Mouse (Mus musculus): Measurements from ENCODE around the gene Lbhd1. TPM values are rescaled to one million over a fixed set of nuclear protein-coding genes. Genes with fewer than 3 reads are reported as not detected.
"Not testable (repeated sequence)": the region's sequence is repeated elsewhere in the genome, so short reads cannot be mapped to it uniquely, and the experiment has no call there.

The Lbhd1 gene
- total RNA-seq (2021), result 10 to 100 TPM in 1 of 2 experiments, 1 to 10 TPM in 1; 4.8 to 10.3 TPM
- long read RNA-seq, experiment 1, partial matches to known transcripts, result 0 of 1 reads
- long read RNA-seq, experiment 1, other reads (novel, unspliced or antisense), result 1 of 1 reads
- long read RNA-seq, experiment 2, result 0 reads

GRCm38 (mm10) chr19:8883616-8884015 is at the start of gene Lbhd1, which contains the start of gene Gm49403:
TSS of gene Lbhd1 (plus strand) at chr19:8883732.
TSS of gene Gm49403 (plus strand) at chr19:8883930.
- DNase-seq, result no peak

GRCm38 (mm10) chr19:8836327-8836726 is 47.2 kb upstream of the Lbhd1 start:
- not testable (repeated sequence) for DNase-seq

- DNase-seq, result peak; percentile 76
Observed at GRCm38 (mm10) chr19:8837251-8837791, 46.2 kb upstream of the Lbhd1 start, which contains the start of gene Bscl2. TSS of gene Bscl2 (plus strand) at chr19:8837467.

DNA sequence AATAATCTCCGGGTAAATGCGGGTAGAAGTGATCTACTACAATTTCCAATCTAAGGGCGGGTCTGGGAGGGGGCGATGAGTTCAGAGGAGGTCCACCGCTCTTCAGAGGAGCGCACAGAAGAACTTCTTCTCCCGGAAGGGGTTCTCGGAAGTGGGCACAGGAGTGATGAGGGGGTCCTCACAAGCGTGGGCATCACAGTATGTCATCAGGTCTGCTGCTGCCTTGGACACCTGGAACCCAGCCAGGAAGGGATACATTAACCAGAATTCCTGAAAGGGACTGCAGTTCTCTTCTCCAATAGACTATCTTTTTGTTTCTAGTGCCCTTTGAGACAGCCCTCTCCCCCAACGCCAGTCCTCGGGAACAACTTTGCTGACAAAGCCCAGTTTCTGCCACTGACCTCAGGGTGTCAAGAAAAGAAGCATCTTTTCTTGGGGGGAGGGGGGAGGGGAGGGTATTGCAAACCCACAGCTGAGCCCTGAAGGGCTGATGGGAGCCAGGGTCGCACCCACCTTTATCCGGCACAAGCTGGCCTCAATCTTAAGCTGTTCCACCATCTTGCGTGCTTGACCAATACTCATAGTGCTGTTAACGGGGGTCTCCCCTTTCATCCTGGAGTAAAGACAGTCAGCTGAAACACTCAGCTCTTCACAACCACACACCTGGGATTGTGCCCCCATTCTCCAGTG is 45.3 kb upstream of the Lbhd1 start:
- no peak for DNase-seq

- no peak for DNase-seq
Observed at GRCm38 (mm10) chr19:8839103-8839907, 44.2 kb upstream of the Lbhd1 start, which contains the start of gene Gng3. TSS of gene Gng3 (minus strand) at chr19:8839194.

DNA sequence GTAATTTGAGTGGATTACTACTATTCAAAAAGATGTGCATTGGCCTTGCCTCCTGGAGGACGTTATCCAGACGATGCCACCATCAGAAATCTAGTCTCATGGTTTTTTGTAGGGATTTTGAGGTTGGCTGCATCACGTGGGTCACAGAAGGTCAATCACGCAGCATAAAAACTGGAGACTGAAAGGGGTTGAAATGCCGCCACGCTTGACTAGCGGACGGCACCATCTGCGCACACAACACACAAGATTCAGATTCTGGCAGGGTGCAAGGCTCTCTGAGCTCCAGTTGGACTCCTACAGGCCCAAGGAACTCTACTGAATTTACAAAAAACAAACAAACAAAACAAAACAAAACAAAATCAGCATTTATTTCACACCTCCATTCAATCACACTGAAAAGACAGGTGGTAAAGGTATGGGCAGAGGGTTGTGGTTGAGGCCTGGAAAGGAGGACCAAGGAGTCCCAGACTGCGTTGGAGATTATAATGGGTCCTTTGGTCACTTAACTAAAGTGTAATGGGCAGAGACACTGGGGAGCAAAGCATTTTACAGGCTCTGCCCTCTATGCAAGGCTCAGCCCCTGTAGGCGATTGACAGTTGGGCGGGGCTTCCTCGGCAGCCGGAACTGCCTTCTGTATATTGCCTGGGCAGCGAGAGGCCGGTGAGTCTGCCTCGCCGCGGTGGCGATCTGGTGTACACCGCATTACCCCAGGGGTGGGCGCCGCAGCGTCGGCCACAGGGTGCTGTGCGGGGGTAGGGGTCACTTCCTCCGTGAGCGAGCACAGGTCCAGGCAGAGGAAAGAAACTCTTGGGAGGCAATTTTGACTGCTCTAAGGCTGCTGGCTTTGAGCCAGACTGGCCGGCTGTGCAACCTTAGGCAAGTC is 43.4 kb upstream of the Lbhd1 start:
- peak; percentile 57 for DNase-seq

- DNase-seq, result no peak
Observed at GRCm38 (mm10) chr19:8841012-8841411, 42.5 kb upstream of the Lbhd1 start.

DNA sequence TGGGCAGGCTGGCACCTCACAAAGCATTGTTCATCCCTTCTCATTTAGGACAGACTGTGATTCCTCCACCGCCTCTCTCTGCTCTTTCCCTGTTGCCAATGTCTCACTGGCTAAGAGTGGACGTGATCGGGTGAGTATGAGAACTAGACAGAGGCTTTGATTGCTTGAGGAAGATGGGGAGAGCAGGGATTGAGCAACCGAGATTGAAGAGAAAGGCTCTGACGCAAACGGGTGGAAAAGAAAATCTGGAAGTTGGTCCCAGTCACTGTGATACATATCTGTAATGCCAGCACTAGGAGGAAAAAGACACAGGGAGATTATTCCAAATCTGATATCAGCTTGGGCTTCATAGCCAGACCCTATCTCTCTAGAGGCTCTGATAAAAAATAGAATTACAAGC is 40.6 kb upstream of the Lbhd1 start:
- no peak for DNase-seq

GRCm38 (mm10) chr19:8844371-8845129 is 39.0 kb upstream of the Lbhd1 start:
- DNase-seq, result peak; percentile 44

GRCm38 (mm10) chr19:8848356-8848755 is 35.2 kb upstream of the Lbhd1 start:
- DNase-seq, result no peak

DNA sequence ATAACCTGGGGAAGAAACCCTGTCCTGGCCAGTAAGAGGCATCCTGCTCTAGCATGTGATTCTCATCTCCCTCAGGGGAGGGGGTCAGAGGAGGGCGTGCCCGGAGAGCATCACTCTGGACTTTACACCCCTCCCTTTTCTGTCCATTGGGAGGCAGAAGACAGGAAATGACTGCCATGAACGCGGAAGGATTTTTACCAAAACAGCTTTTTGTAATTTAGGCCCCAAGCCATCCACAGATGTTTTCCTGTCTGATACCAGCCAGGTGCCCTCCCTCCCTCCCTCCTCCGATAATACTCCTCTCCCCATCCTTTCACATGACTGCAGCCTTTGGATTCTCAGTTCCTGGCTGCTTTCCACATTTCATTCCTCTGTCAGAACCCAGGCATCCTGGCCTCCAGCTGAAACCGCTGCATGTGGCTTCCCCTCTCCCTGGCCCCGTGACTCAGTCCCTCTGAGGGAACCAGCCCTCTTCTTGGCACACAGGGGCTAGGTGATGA is 33.1 kb upstream of the Lbhd1 start, which contains the start of gene Lrrn4cl:
Lrrn4cl (plus strand) TSS at position 367 of the 500 bp plus-strand sequence.
- DNase-seq, result peak; percentile 78

- no peak for DNase-seq
Observed at GRCm38 (mm10) chr19:8851639-8852038, 31.9 kb upstream of the Lbhd1 start.

DNA sequence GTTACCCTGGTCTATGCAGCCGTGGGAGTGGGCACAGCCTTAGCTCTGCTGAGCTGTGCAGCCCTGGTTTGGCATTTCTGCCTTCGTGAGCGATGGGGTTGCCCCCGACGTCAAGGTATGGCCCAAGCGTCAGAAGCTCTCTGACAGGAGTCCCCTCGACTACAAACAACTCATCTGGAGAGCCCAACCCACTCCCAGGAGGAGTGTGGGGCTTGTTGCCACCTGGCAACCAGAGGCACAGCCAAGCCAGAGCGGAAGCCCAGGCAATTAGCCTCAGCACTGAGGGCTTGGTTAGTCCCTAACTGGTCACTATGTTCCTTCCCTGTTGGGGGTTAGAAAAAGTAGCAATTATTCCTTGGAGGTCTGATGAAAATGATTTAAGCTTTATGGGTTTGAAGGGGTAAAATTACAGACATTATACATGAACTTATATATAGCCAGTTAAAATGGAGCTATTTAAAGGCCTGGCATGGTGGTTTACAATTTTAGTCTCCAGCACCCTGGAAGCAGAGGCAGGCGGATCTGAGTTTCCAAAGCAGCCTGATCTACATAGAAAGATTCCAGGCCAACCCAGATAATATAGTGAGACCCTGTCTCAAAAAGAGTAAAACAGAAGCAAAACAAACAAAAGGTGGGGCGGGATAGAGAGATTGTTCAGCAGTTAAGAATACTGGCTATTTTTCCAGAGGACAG is 31.1 kb upstream of the Lbhd1 start:
- peak; percentile 70 for DNase-seq

- DNase-seq, result no peak
Observed at GRCm38 (mm10) chr19:8853117-8853516, 30.4 kb upstream of the Lbhd1 start.

DNA sequence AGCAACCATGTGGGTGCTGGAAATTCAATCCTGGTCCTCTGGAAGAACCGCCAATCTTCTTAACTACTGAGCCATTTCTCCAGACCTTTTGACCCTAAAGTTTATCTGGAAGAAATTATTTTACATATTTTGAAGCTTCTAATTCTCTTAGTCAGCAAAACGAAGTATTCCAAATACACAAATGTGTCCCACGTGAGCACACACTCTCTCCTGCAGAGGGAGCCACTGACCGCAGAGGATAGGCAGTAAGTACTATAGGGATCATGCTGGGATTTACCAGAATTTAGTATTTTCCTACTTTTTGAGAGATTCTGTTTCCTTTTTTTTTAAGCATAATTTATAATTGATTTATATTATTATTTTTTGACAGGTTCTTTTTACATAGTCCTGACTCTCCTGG is 25.8 kb upstream of the Lbhd1 start:
- DNase-seq, result no peak

DNA sequence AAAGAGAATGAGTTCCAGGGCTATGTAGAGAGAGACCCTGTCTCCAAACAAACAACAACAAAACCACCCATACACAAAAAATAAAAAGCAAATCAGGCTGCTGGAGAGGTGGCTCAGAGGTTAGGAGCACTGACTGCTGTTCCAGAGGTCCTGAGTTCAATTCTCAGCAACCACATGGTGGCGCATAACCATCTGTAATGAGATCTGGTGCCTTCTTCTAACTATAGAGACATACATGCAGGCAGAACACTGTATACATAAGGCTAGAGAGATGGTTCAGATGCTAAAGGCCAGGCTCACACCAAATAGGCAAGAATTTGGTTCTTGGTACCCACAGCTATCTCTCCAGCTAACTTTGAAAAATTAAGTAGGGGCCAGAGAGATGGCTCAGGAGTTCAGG is 24.5 kb upstream of the Lbhd1 start:
- DNase-seq, result no peak

GRCm38 (mm10) chr19:8864265-8864664 is 19.3 kb upstream of the Lbhd1 start:
- DNase-seq, result no peak

- not testable (repeated sequence) for DNase-seq
Observed at GRCm38 (mm10) chr19:8870381-8870780, 13.2 kb upstream of the Lbhd1 start.

DNA sequence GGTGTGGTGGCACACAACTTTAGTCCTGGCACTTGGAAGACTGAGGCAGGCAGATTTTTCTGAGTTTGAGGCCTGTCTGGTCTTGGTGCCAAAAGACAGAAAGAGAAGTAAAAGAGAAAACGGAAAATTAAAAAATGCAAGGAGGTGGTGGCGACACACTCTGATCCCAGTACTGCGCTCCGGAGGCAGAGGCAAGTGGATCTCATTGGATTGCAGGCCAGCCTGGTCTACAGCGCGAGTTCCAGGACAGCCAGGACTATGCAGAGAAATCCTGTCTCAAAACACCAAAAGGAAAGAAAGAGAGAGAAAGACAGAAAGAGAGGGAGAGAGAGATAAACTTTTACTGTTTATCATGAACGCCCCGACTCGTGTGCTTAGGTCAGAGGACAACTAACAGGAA is 12.7 kb upstream of the Lbhd1 start:
- DNase-seq, result no peak

Data from gastrocnemius, postnatal 25 days (tissue).